Mouse (Mus musculus) midbrain, embryonic 12.5 days (tissue): Measurements from ENCODE around the gene Chd9. TPM values are rescaled to one million over a fixed set of nuclear protein-coding genes. Genes with fewer than 3 reads are reported as not detected.

Experiments
- ATAC-seq: fragments of 200-750 bp; cut with Nextera tagmentation; 2 replicates; pipeline ENCODE4 v1.8.0; 2017; ENCODE audit warnings: low read depth, moderate TSS enrichment, moderate library complexity; ENCODE audit not compliant: low FRiP score
- H3K27ac ChIP-seq: fragments of 300-500 bp; sonication (generic); replicated peaks from 2 replicates; pipeline ENCODE4 v1.5.1; 2016; ENCODE audit warnings: mild to moderate bottlenecking
- H3K27me3 ChIP-seq: fragments of 300-500 bp; sonication (generic); 2 replicates; pipeline ENCODE4 v1.6.1; 2016; ENCODE audit warnings: mild to moderate bottlenecking
- H3K36me3 ChIP-seq: fragments of 300-500 bp; sonication (generic); 2 replicates; pipeline ENCODE4 v1.6.1; 2016
- H3K4me1 ChIP-seq: fragments of 300-500 bp; sonication (generic); 2 replicates; pipeline ENCODE4 v1.6.1; 2016
- H3K4me2 ChIP-seq: fragments of 300-500 bp; sonication (generic); replicated peaks from 2 replicates; pipeline ENCODE4 v1.6.1; 2016; ENCODE audit warnings: mild to moderate bottlenecking, moderate library complexity
- H3K4me3 ChIP-seq: fragments of 300-500 bp; sonication (generic); 2 replicates; pipeline ENCODE4 v1.5.1; 2016; ENCODE audit warnings: mild to moderate bottlenecking
- H3K9ac ChIP-seq: fragments of 300-500 bp; sonication (generic); replicated peaks from 2 replicates; pipeline ENCODE4 v1.6.1; 2016; ENCODE audit warnings: mild to moderate bottlenecking, moderate library complexity
- H3K9me3 ChIP-seq: fragments of 300-500 bp; sonication (generic); 2 replicates; pipeline ENCODE4 v1.6.1; 2016; ENCODE audit warnings: mild to moderate bottlenecking
- WGBS: fragments of 180-500 bp; shearing (Covaris S2); methylation state at CpG from one replicate; pipeline ENCODE4 v1.1.7; 2016; 5-methylcytosine and 5-hydroxymethylcytosine counted together
- polyA plus RNA-seq: library from polyadenylated mRNA; unstranded; fragments of >200 nt; fragmentation: Nextera tagmentation; extraction: Ambion mirVana; gene quantifications from 2 replicates; pipeline ENCODE4 v1.2.1, GENCODE M21; 2016

The Chd9 gene
- polyA plus RNA-seq, 1 experiment from 2014 or later = 58.9 TPM

GRCm38 (mm10) chr8:90843127-90843526, 15.0 kb downstream of the Chd9 start:
- no peak for ATAC-seq
- Histone ChIP-seq H3K36me3 (no peaks in the 10 kb centered on the region), H3K4me3 (no peak overlapping the region), H3K9ac (no peak overlapping the region), H3K4me1 (no peaks in the 10 kb centered on the region), H3K27me3 (no peaks in the 10 kb centered on the region), H3K27ac (no peak overlapping the region), H3K4me2 (no peak overlapping the region), H3K9me3 (no peaks in the 10 kb centered on the region)
- WGBS = 88% methylated on average over 6 of the region's 6 CpGs

DNA sequence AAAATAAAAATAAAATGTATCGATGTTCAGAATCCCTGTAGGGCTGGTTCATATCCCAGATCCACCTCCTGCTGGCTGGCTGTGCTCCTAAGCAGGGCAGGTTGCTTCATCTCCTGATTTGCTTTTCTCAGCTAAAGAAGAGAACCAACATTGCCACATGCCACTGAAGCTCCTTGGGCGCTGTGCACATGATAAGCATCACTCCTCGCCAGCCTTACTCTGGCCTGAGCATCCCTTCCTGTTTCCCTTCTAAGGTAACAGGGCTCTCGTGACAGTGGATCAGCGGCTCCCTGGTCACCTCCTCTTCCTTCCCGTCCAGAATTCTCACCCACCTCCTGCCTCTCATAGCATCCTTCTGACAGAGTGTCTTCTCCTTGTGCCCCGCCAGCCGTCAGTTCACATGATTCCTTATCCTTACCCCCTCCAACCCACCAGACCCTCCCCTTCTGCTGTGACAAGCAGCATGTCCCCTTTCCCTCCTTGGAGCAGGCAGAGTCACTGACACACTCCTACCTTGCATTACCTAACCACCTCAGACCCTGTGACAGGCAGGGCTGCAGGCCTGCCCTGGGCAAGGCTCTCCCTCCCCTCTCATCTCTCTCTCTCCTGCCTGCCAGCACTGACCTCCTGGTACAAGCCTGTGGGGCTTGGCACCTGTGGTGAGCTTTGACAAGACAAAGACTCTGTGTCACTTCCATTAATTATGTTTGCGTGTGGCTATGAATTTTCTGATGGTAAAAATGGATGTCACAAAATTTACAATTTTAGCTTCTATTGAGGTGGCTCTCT, 16.2 kb downstream of the Chd9 start:
- H3K9me3 ChIP-seq = no peaks in the 10 kb centered on the region
- no peaks in the 10 kb centered on the region for H3K36me3 ChIP-seq
- ATAC-seq = no peak
- no peak overlapping the region for H3K4me2 ChIP-seq
- WGBS = 78% methylated on average over 9 of the region's 9 CpGs
- H3K27me3 ChIP-seq = no peaks in the 10 kb centered on the region
- no peak overlapping the region for H3K27ac ChIP-seq
- H3K9ac ChIP-seq = no peak overlapping the region
- no peak overlapping the region for H3K4me3 ChIP-seq
- peaks cover 2% of the 10 kb centered on the region for H3K4me1 ChIP-seq

GRCm38 (mm10) chr8:90847980-90848379, 19.8 kb downstream of the Chd9 start:
- 90% methylated on average over 7 of the region's 7 CpGs for WGBS
- Histone ChIP-seq H3K4me3 (no peak overlapping the region), H3K9me3 (no peaks in the 10 kb centered on the region), H3K36me3 (no peaks in the 10 kb centered on the region), H3K27me3 (no peaks in the 10 kb centered on the region), H3K9ac (no peak overlapping the region), H3K4me1 (peaks cover 10% of the 10 kb centered on the region), H3K4me2 (no peak overlapping the region), H3K27ac (no peak overlapping the region)
- ATAC-seq = no peak

DNA sequence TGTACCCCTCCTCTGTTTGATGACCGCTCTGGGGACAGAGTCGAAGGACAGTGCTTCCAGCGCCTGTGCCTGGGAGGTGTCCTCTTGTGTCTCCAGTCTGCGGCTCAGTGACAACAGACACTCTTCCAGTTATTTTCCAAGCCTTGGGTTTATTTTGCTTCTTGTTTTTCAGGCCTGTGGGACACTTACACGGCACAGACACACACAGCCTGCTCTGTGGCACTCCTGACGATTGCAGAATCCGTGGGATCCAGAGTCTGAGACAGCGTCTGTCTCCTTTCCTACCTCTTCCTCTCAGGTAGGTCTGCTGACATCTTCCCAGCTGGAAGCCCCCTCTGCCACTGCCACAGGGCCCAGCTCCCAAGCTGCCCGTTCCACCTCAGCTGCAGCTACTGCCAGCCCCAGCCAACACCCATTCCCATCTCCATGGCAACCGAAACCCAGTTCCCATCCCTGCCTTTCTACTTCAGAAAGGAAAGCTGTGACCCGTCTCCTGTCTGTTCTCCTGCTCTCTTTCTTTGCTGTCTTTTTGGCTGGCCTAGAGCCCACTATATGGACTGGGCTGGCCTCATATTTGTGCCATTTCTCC, 21.4 kb downstream of the Chd9 start:
- no peak; the same call in 1 of the 2 replicates for ATAC-seq
- WGBS = 39% methylated on average over 11 of the region's 11 CpGs

DNA sequence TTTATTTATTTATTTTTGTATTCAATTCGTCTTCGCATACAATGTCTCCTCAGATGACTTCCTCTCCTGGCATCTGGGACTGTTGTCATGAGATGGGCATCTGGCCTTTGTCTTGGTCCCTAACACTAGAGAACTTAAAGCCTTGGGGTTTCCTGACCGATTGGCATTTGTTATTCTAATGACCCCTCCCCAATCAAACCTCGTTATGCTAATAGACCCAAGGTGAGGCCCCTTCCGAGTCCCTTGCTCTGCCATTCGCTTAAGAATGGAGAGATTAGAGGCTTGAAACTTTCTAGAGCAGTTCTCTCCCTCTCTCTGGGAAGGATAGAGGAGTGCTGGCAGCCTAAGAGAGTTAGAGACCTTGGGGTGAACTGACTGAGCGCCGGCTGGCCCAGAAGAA, 23.4 kb downstream of the Chd9 start:
- no peak overlapping the region for H3K27ac ChIP-seq
- no peaks in the 10 kb centered on the region for H3K27me3 ChIP-seq
- no peak overlapping the region for H3K4me2 ChIP-seq
- no peak overlapping the region for H3K9ac ChIP-seq
- H3K36me3 ChIP-seq = no peaks in the 10 kb centered on the region
- no peak for ATAC-seq
- WGBS = 40% methylated on average over 8 of the region's 8 CpGs
- H3K9me3 ChIP-seq = no peaks in the 10 kb centered on the region
- peaks cover 25% of the 10 kb centered on the region for H3K4me1 ChIP-seq
- no peak overlapping the region for H3K4me3 ChIP-seq

More for the DNA sequence above, 21.4 kb downstream of the Chd9 start:
- Histone ChIP-seq H3K4me1 (peaks cover 18% of the 10 kb centered on the region), H3K36me3 (no peaks in the 10 kb centered on the region), H3K27ac (peak overlapping the region; percentile 64), H3K27me3 (no peaks in the 10 kb centered on the region), H3K4me2 (no peak overlapping the region), H3K4me3 (no peak overlapping the region), H3K9me3 (no peaks in the 10 kb centered on the region), H3K9ac (no peak overlapping the region)

DNA sequence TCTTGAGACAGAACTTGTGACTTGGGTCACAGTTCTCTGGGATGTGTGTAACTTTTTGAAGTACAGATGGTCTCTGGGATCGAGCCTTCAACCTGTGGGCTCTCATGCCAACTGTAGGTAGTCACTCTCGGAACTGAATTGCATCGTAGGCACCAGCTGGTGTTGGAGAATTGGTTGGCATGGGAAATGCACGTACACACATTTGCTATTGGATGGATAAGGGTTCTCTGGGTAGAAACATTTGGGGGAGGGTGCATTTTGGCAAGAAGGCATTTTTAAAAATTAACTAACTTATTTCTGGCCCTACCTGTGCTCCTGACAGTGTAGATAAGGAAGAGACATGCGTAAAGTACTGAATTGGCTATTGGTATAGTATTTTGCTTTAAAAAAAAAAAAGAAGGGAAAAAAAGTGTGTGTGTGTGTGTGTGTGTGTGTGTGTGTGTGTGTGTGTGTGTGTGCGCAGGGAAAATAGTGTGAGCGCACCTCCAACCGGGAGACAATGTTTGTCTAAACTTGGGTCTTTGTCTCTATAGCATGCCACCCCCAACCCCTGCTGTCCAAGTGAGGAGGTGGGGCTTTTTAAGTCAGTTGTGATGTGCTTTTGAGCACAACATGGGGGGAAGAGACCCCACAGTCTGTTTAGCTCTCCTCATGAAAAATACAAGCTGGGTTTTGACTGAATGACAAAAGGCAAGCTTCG, 26.0 kb downstream of the Chd9 start:
- no peak for ATAC-seq
- peaks cover 30% of the 10 kb centered on the region for H3K4me1 ChIP-seq
- no peaks in the 10 kb centered on the region for H3K36me3 ChIP-seq
- H3K27ac ChIP-seq = peak overlapping the region; percentile 55
- 61% methylated on average over 9 of the region's 9 CpGs for WGBS
- no peaks in the 10 kb centered on the region for H3K27me3 ChIP-seq
- H3K9me3 ChIP-seq = no peaks in the 10 kb centered on the region
- H3K4me2 ChIP-seq = peak overlapping the region; percentile 31
- H3K4me3 ChIP-seq = no peak overlapping the region
- H3K9ac ChIP-seq = no peak overlapping the region

DNA sequence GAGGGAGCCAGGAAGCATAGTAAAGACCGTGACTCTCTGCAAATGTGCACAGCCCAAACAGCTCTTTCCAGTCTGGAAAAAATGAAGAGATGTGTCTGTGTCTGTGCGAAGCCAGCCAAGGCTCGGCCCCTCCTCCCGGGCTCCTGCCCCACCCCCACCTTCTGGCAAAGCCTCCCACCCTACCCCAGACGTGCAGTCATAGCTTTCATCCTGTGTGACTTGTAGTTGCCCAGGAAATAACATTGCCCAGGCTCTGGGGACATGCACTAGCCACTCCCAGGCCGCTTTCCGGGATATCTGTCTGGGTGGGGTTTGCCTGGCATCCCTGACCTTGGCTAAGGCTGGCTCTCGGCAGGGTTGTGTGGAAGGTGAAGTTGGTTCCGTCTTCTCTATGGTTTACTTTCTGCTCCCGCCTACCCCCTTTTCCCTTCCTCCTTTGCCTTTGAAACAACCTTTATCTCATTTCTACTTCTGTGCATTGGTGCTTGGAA, 26.6 kb downstream of the Chd9 start:
- H3K27me3 ChIP-seq = peaks cover 3% of the 10 kb centered on the region; the same call in 1 of the 2 replicates
- H3K4me2 ChIP-seq = peak overlapping the region; percentile 31
- peaks cover 28% of the 10 kb centered on the region for H3K4me1 ChIP-seq
- H3K27ac ChIP-seq = peak overlapping the region; percentile 55
- no peak overlapping the region for H3K4me3 ChIP-seq
- H3K9ac ChIP-seq = no peak overlapping the region
- 17% methylated on average over 10 of the region's 10 CpGs for WGBS
- peak; percentile 60; the same call in 1 of the 2 replicates for ATAC-seq
- H3K36me3 ChIP-seq = no peaks in the 10 kb centered on the region
- H3K9me3 ChIP-seq = no peaks in the 10 kb centered on the region

- H3K9me3 ChIP-seq = no peaks in the 10 kb centered on the region
- H3K4me3 ChIP-seq = no peak overlapping the region
- H3K4me1 ChIP-seq = peaks cover 25% of the 10 kb centered on the region
- no peak overlapping the region for H3K9ac ChIP-seq
- peaks cover 4% of the 10 kb centered on the region; the same call in 1 of the 2 replicates for H3K27me3 ChIP-seq
- WGBS = 93% methylated on average over 3 of the region's 3 CpGs
- no peak overlapping the region for H3K4me2 ChIP-seq
- no peak for ATAC-seq
- no peaks in the 10 kb centered on the region for H3K36me3 ChIP-seq
- no peak overlapping the region for H3K27ac ChIP-seq
Observed at GRCm38 (mm10) chr8:90856171-90856570, 28.0 kb downstream of the Chd9 start.

- no peaks in the 10 kb centered on the region for H3K36me3 ChIP-seq
- H3K9ac ChIP-seq = no peak overlapping the region
- H3K27me3 ChIP-seq = peaks cover 4% of the 10 kb centered on the region; the same call in 1 of the 2 replicates
- peaks cover 32% of the 10 kb centered on the region for H3K4me1 ChIP-seq
- no peak for ATAC-seq
- no peak overlapping the region for H3K27ac ChIP-seq
- no peaks in the 10 kb centered on the region for H3K9me3 ChIP-seq
- WGBS = 35% methylated on average over 1 of the region's 1 CpGs
- H3K4me2 ChIP-seq = no peak overlapping the region
- H3K4me3 ChIP-seq = no peak overlapping the region
Observed at GRCm38 (mm10) chr8:90856952-90857351, 28.8 kb downstream of the Chd9 start.

DNA sequence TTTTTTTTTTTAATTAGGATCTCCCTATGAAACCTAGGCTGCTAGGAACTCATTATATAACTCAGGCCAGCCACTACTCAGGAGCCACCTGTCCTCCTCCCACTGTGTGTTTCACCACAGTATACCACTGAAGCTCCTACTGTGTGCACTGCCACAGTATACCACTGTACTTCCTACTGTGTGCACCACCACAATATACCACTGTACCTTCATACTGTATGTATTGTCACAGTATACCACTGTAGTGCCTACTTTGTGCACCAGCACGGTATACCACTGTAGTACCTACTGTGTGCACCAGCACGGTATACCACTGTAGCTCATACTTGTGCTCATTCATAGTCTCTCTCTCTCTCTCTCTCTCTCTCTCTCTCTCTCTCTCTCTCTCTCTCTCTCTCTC, 29.9 kb downstream of the Chd9 start:
- H3K27me3 ChIP-seq = peaks cover 4% of the 10 kb centered on the region; the same call in 1 of the 2 replicates
- H3K4me1 ChIP-seq = peaks cover 41% of the 10 kb centered on the region
- no peak overlapping the region for H3K9ac ChIP-seq
- ATAC-seq = no peak
- H3K36me3 ChIP-seq = no peaks in the 10 kb centered on the region
- H3K9me3 ChIP-seq = no peaks in the 10 kb centered on the region
- 98% methylated on average over 2 of the region's 2 CpGs for WGBS
- H3K4me3 ChIP-seq = no peak overlapping the region
- H3K27ac ChIP-seq = no peak overlapping the region
- no peak overlapping the region for H3K4me2 ChIP-seq

DNA sequence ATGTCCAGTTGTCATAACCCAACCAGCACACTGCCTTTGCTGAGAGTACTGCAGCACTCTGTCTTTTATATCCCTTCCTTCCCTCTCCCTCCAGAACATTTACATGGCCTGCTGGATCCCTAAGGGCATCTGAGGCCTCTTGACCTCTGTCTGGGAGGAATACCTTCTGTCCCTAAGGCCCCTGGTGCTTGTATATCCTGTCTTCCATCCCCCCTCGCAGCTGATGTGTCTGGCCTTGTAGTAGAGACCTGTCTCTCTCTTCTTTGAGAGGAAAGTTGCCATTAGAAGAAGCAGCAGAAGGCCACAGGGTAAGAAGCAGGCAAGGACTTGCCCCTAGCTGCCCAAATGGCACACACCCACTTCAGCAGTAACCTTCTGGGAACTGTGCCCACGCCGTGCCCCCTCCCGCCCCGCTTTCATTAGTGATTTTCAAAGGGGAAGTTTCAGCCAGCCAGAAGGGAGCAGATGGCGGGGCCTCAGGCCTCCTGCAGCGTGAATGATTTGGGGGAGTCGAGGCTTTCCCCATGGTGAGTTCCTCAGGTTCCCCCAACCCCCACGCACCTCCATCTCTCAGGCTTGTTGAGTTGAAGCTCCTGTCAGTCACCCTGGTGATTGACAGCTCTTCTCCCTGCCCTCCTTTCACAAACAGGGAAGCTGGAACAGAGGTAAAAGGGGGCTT, 33.3 kb downstream of the Chd9 start:
- Histone ChIP-seq H3K4me1 (peaks cover 28% of the 10 kb centered on the region), H3K27me3 (peaks cover 4% of the 10 kb centered on the region; the same call in 1 of the 2 replicates), H3K36me3 (no peaks in the 10 kb centered on the region), H3K9me3 (no peaks in the 10 kb centered on the region), H3K4me2 (peak overlapping the region; percentile 43), H3K9ac (no peak overlapping the region), H3K4me3 (no peak overlapping the region), H3K27ac (peak overlapping the region; percentile 84)
- WGBS = 7% methylated on average over 9 of the region's 9 CpGs
- peak; percentile 45 for ATAC-seq
